Mouse (Mus musculus) limb, embryonic 10.5 days (tissue): ENCODE data around the gene 4933414I15Rik. TPM values are rescaled to one million over a fixed set of nuclear protein-coding genes. Genes with fewer than 3 reads are reported as not detected.

ENCODE experiments used
- DNase-seq: peaks from one replicate; pipeline ENCODE4 v3.0.0-alpha.2; 2017; ENCODE audit warnings: low spot score
- H3K27ac ChIP-seq: fragments of 300-500 bp; sonication (generic); 2 replicates; pipeline ENCODE4 v1.5.1; 2016; ENCODE audit warnings: mild to moderate bottlenecking
- H3K27me3 ChIP-seq: fragments of 300-500 bp; sonication (generic); 2 replicates; pipeline ENCODE4 v1.6.1; 2016; ENCODE audit warnings: low read depth, mild to moderate bottlenecking; ENCODE audit not compliant: poor library complexity, severe bottlenecking
- H3K36me3 ChIP-seq: fragments of 300-500 bp; sonication (generic); 2 replicates; pipeline ENCODE4 v1.6.1; 2016; ENCODE audit warnings: mild to moderate bottlenecking, moderate library complexity
- H3K4me1 ChIP-seq: fragments of 300-500 bp; sonication (generic); 2 replicates; pipeline ENCODE4 v1.6.1; 2016
- H3K4me3 ChIP-seq: fragments of 300-500 bp; sonication (generic); 2 replicates; pipeline ENCODE4 v1.5.1; 2016; ENCODE audit warnings: mild to moderate bottlenecking, moderate library complexity
- H3K9me3 ChIP-seq: fragments of 300-500 bp; sonication (generic); replicated peaks from 2 replicates; pipeline ENCODE4 v1.6.1; 2016; ENCODE audit warnings: mild to moderate bottlenecking
- WGBS: fragments of 180-500 bp; shearing (Covaris S2); methylation state at CpG from one replicate; pipeline ENCODE4 v1.1.7; 2016; 5-methylcytosine and 5-hydroxymethylcytosine counted together
- polyA plus RNA-seq: library from polyadenylated mRNA; unstranded; fragments of >200 nt; fragmentation: Nextera tagmentation; extraction: Ambion mirVana; gene quantifications from 2 replicates; pipeline ENCODE4 v1.2.1, GENCODE M21; 2016

Gene 4933414I15Rik
- polyA plus RNA-seq, 1 experiment from 2014 or later, result not detected

DNA sequence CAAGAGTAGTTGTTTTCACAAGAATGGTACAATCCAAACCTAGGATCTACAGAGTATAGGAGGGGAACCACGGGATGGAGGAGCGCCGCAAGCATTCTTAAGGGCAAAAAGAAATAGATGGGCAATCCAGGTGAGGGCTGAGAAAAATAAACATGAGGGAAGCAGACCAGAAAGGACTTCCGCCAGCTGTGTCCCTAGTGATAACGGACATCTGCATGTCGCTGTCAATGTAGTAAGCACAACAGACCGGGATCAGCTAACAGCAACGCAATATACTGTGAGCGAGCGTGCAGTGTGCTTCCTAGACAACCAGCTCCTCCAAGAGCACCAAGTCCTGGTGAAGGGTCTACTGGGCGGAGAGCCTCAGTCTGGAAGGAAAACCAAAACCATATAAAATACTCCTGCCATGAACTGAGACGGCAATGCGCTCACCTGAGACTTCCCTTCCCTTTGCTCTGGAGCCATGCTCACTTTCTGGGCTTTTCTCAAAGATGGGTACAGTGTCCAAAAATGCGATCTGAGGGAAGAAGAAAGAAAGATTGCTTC, 13.0 kb downstream of the 4933414I15Rik start:
- Histone ChIP-seq H3K27me3 (peaks cover 20% of the 10 kb centered on the region), H3K27ac (peak overlapping the region; percentile 83; the same call in 1 of the 2 replicates), H3K36me3 (no peaks in the 10 kb centered on the region), H3K4me3 (peak overlapping the region; percentile 80), H3K4me1 (peaks cover 12% of the 10 kb centered on the region), H3K9me3 (no peaks in the 10 kb centered on the region)
- 31% methylated on average over 14 of the region's 14 CpGs for WGBS
- no peak for DNase-seq

DNA sequence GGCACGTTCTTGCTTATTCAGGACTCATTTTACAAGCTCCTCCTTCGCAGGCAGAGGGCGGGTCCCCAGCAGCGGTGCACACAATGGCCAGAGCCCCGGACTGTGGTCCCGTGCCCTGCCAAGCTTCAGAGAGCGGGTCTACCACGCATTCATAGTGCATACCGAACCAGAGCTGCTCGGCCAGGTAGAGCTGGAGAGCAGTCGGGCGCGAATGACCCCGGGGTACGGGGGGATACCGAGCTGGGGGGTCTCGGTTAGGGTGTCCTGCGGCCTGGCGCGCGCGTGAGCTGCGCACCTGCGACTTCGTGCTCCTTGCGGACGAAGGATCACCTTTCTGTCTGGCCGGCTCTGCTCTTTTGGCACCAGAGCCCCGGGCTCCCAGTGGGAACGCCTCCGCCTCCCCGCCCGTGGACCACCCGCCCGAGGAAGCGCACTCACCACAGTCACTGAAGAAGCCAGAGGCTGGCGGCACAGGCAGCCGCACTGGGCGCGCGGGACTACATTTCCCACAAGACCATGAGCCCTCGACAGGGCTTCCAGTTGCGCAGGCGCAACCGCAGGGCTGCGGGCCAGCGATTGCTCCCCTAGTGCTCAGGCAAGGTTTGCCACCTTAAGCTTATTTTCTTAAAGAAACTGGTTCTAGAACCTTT, 27.8 kb downstream of the 4933414I15Rik start, which contains the start of gene Zfp2:
Gene Zfp2, minus strand, starts transcription at position 495 of the 650 bp plus-strand sequence.
- peaks cover 41% of the 10 kb centered on the region for H3K36me3 ChIP-seq
- peak within 1 kb of the TSS; percentile 77 for H3K4me3 ChIP-seq
- peak within 1 kb of the TSS; percentile 96 for H3K27ac ChIP-seq
- peak; percentile 89 for DNase-seq
- H3K9me3 ChIP-seq, result no peaks in the 10 kb centered on the region
- no peaks in the 10 kb centered on the region for H3K27me3 ChIP-seq
- WGBS, result under 1% methylated on average over 47 of the region's 47 CpGs
- 0 out of 2 replicates have a peak, but pooled peaks cover 3% of the 10 kb centered on the region for H3K4me1 ChIP-seq

DNA sequence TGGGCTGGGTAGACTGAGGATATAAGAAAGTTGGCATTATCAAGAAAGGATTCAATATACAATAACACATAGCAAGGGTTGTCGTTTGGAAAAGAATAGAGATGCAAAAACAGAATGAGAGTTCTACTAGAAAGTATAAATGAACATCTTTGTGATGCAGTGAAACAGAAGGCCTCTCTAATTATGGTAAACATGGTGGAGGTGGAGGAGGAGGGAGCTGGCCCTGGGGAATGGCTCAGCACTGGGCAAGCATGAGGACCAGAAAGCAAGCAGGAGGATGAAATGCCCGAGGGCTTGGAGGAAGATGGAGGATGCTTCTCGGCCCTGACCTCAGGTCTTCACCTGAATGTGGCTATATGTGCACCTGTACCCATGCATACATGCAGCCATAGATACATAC, 29.1 kb downstream of the 4933414I15Rik start:
- H3K27me3 ChIP-seq, result no peaks in the 10 kb centered on the region
- WGBS, result 92% methylated on average over 3 of the region's 3 CpGs
- no peak overlapping the region for H3K4me3 ChIP-seq
- DNase-seq, result no peak
- no peaks in the 10 kb centered on the region for H3K9me3 ChIP-seq
- 0 out of 2 replicates have a peak, but pooled peaks cover 3% of the 10 kb centered on the region for H3K4me1 ChIP-seq
- peaks cover 54% of the 10 kb centered on the region for H3K36me3 ChIP-seq
- no peak overlapping the region for H3K27ac ChIP-seq

DNA sequence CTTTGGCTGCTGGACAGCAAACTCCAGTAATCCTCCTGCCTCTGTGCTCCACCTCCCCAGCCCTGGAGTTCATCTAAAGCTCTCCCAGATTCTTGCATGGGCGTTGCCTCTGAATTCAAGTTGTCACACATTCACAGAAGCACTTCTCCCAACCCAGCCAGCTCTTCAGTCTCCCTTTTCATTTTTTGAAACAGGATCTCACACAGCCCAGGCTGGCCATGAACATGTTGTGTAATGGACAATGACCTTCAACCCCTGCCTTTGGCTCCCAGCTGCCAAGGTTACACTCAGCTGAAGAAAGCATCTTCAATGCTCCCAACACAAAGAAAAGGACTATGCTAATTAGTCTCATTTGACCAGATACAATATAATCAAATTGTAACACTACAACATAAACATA, 30.3 kb downstream of the 4933414I15Rik start:
- H3K36me3 ChIP-seq, result peaks cover 66% of the 10 kb centered on the region
- H3K27ac ChIP-seq, result no peak overlapping the region
- 0 out of 2 replicates have a peak, but pooled peaks cover 3% of the 10 kb centered on the region for H3K4me1 ChIP-seq
- DNase-seq, result no peak
- H3K27me3 ChIP-seq, result no peaks in the 10 kb centered on the region
- no peaks in the 10 kb centered on the region for H3K9me3 ChIP-seq
- no peak overlapping the region for H3K4me3 ChIP-seq
- 87% methylated on average over 1 of the region's 1 CpGs for WGBS

DNA sequence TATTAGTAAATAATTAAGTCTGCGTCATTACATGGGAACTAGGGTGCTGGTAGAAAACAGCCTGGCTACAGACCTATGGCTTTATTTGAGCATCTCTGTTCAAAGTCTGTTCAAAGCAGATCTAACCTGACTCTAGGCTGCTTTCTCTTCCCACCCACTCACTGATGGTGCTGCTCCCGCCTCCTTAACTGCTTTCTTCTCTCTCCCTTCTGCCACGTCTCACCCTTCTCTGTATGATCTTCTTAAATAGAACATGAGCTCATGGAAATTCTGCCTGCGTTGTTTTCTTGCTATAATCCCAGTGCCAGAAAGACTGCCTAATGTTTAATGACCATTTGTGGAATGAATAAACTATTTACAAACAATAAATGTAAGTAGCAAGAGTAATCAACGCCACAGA, 35.4 kb downstream of the 4933414I15Rik start:
- WGBS, result 93% methylated on average over 5 of the region's 5 CpGs

DNA sequence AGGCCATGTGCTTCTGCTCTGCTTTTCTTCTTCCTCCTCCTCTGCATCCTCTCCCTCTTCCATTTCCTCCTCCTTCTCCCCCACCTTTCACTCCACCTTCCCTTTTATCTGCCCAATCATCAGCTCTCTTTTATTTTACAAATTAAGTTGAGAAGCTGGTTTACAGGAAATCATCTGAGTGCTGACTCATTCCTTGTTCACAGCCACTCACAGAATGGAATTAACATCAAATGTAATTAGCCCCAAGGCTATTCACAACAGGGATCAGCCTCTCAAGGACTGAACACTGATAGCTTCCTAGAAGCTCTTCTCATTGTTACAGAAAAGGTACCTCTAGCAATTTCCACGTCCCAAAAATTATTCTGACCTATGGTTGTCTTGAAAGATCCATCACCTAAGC, 46.2 kb downstream of the 4933414I15Rik start:
- DNase-seq, result no peak
- H3K27me3 ChIP-seq, result no peaks in the 10 kb centered on the region

More for the DNA sequence above, 35.4 kb downstream of the 4933414I15Rik start:
- no peak overlapping the region for H3K27ac ChIP-seq
- H3K36me3 ChIP-seq, result peaks cover 100% of the 10 kb centered on the region
- no peak for DNase-seq
- H3K4me3 ChIP-seq, result no peak overlapping the region
- H3K27me3 ChIP-seq, result no peaks in the 10 kb centered on the region
- H3K4me1 ChIP-seq, result no peaks in the 10 kb centered on the region
- H3K9me3 ChIP-seq, result peaks cover 12% of the 10 kb centered on the region; the same call in 1 of the 2 replicates

DNA sequence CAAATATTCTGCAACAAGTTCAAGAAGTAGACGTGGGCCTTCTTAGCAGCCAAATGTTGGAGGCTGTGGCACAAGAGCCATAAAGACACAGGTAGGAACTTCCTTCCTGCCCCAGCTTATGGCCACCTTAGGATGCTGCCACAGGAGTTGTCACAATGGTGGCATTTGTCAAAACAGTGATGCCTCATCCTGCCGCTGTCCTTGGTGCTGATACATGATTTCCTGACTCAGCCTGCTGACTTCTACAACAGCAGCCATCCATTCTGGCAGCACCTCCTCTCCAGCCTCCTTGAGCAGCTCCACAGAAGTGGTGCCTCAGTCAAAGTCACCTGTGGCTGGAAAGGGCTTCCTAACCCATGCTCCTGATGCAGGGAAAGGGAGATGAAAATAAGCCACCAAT, 51.1 kb downstream of the 4933414I15Rik start:
- no peak overlapping the region for H3K4me3 ChIP-seq
- no peak overlapping the region for H3K27ac ChIP-seq
- H3K9me3 ChIP-seq, result peaks cover 6% of the 10 kb centered on the region; the same call in 1 of the 2 replicates
- no peaks in the 10 kb centered on the region for H3K36me3 ChIP-seq
- 47% methylated on average over 2 of the region's 2 CpGs for WGBS
- peak; percentile 35 for DNase-seq
- H3K4me1 ChIP-seq, result peaks cover 6% of the 10 kb centered on the region; the same call in 1 of the 2 replicates
- no peaks in the 10 kb centered on the region for H3K27me3 ChIP-seq

More for the DNA sequence above, 46.2 kb downstream of the 4933414I15Rik start:
- H3K4me1 ChIP-seq, result no peaks in the 10 kb centered on the region
- 83% methylated on average over 1 of the region's 1 CpGs for WGBS
- H3K36me3 ChIP-seq, result peaks cover 42% of the 10 kb centered on the region
- peaks cover 38% of the 10 kb centered on the region for H3K9me3 ChIP-seq
- H3K4me3 ChIP-seq, result no peak overlapping the region
- no peak overlapping the region for H3K27ac ChIP-seq

Other genes with a start within 250 kb of the 4933414I15Rik start
- gene Zfp354c, start 116.0 kb downstream of the 4933414I15Rik start, polyA plus RNA-seq, result 30.5 and 39.5 TPM in 2 replicates
- gene Zfp879, start 102.2 kb downstream of the 4933414I15Rik start, polyA plus RNA-seq, result 0.63 TPM in 2 replicates
- not detected in 2 replicates for gene Grm6, start 93.1 kb downstream of the 4933414I15Rik start, polyA plus RNA-seq
- gene Zfp454, start 56.1 kb downstream of the 4933414I15Rik start, polyA plus RNA-seq, result 13.2 and 14.0 TPM in 2 replicates
- 19.7 and 21.0 TPM in 2 replicates for gene Zfp2, start 27.6 kb downstream of the 4933414I15Rik start, polyA plus RNA-seq
- gene Zfp354b, start 12.1 kb downstream of the 4933414I15Rik start, polyA plus RNA-seq, result 0.75 and 0.96 TPM in 2 replicates
- gene Prop1, start 10.0 kb upstream of the 4933414I15Rik start, polyA plus RNA-seq, result not detected in 2 replicates
- gene Olfr1378, start 22.8 kb upstream of the 4933414I15Rik start, polyA plus RNA-seq, result not detected in 2 replicates
- gene Olfr1377, start 38.2 kb upstream of the 4933414I15Rik start, polyA plus RNA-seq, result not detected in 2 replicates
- gene Olfr51, start 59.8 kb upstream of the 4933414I15Rik start, polyA plus RNA-seq, result not detected in 2 replicates
- gene Olfr54, start 70.5 kb upstream of the 4933414I15Rik start, polyA plus RNA-seq, result not detected in 2 replicates
- gene Olfr1375, start 104.3 kb upstream of the 4933414I15Rik start, polyA plus RNA-seq, result not detected in 2 replicates
- 7.7 and 7.9 TPM in 2 replicates for gene Zfp354a, start 115.5 kb upstream of the 4933414I15Rik start, polyA plus RNA-seq